Mouse (Mus musculus): ENCODE results near the gene Epop. TPM values are rescaled to one million over a fixed set of nuclear protein-coding genes. Genes with fewer than 3 reads are reported as not detected.

The Epop gene
- polyA plus RNA-seq, 1 experiment from 2014 or later, result 2.8 TPM

DNA sequence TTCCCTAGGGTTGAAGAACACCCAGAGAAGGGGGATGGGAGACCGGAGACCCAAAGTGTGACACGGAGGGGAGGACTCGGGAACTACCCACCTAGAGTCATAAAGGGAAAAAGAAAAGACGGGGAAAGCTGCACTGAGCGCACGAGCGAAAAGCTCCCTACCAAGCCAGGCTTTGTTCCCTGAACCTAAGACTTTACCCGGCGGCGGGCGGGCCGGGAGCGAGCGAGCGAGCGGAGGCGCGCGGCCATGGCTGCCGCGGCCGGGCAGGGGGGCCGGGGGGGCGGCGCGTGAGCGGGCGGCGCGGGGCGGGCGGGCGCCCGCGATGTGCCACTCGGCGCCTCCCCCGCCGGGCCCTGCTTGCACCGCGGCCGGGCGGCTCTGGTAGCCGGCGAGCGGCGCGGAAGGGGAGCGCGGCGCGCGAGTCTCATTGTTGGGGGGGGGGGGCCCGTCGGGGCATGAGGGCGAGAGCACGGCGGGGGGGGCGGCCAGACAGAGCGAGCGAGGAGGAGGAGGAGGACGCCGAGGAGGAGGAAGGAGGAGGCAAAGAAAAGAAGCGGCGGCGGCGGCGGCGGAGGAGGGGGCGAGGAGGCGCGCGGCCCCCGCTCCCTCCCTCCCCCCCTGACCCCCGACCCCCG, 33.5 kb upstream of the Epop start, which contains the start of gene Mllt6:
Gene Mllt6 (plus strand): TSS at position 522 of the 635 bp plus-strand sequence.
- WGBS, result under 1% methylated on average over 45 of the region's 76 CpGs
- peak within 1 kb of the TSS; percentile 88 for H3K9ac ChIP-seq (replicated peaks; ENCODE audit: low read length)
- peaks cover 36% of the 10 kb centered on the region for H3K4me1 ChIP-seq (ENCODE audit: control insufficient read depth, insufficient read depth, low read length)
- no peaks in the 10 kb centered on the region for H3K9me3 ChIP-seq (ENCODE audit: control insufficient read depth, low read length)
- H3K4me3 ChIP-seq (replicated peaks; ENCODE audit: low read depth, low read length), result peak within 1 kb of the TSS; percentile 87
- peaks cover 9% of the 10 kb centered on the region for H3K36me3 ChIP-seq (ENCODE audit: control insufficient read depth, insufficient read depth, low read length)
- DNase-seq, result peak; percentile 95
- ATAC-seq (ENCODE audit: low FRiP score, low TSS enrichment), result peak; percentile 70
- H3K27ac ChIP-seq (replicated peaks; ENCODE audit: low read depth, low read length), result peak within 1 kb of the TSS; percentile 88
- peaks cover 18% of the 10 kb centered on the region for H3K27me3 ChIP-seq (ENCODE audit: control insufficient read depth, insufficient read depth, low read length)
- H3K4me2 ChIP-seq (ENCODE audit: low read length), result peak within 1 kb of the TSS; percentile 79

DNA sequence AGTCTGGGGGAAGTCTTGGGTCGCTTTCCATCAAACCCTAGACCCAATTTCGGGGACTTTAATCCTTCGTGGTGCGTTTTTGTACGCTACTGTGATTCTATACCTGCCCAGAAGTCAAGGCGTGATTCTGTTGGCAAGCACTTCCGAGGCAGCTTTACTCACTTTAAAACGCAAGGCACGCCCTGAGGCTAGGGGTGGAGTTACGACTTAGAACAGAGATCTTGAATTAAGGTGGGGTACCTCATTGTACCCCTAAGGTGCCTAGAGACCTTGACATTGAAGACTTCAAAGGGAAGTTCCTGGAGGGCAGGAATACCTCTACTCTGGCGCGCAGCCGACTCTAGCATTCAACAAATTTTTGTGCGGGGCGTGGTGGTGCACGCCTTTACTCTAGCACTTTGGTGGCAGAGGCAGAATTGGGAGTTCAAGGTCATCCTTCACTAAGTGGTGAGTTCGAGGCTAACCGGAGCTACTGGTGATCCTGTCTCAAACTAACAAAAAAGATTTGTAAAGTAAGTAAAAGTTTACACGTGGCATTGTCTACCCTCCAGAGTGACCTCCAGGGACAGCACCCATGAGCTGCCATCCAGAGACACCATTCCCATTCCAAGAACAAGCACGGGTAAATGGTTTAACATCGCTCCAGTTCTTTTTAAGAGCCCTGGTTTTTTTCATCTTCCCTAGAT, 32.8 kb upstream of the Epop start:
- Histone ChIP-seq H3K27ac (replicated peaks; ENCODE audit: low read depth, low read length) (no peak overlapping the region), H3K4me3 (replicated peaks; ENCODE audit: low read depth, low read length) (peak overlapping the region; percentile 87), H3K36me3 (ENCODE audit: control insufficient read depth, insufficient read depth, low read length) (peaks cover 5% of the 10 kb centered on the region; the same call in 1 of the 2 replicates), H3K27me3 (ENCODE audit: control insufficient read depth, insufficient read depth, low read length) (peaks cover 18% of the 10 kb centered on the region), H3K4me1 (ENCODE audit: control insufficient read depth, insufficient read depth, low read length) (peaks cover 36% of the 10 kb centered on the region), H3K9me3 (ENCODE audit: control insufficient read depth, low read length) (no peaks in the 10 kb centered on the region), H3K9ac (replicated peaks; ENCODE audit: low read length) (peak overlapping the region; percentile 88; the same call in 1 of the 2 replicates), H3K4me2 (ENCODE audit: low read length) (peak overlapping the region; percentile 79)
- DNase-seq (no peak), ATAC-seq (ENCODE audit: low FRiP score, low TSS enrichment) (no peak)
- 1% methylated on average over 21 of the region's 21 CpGs for WGBS

DNA sequence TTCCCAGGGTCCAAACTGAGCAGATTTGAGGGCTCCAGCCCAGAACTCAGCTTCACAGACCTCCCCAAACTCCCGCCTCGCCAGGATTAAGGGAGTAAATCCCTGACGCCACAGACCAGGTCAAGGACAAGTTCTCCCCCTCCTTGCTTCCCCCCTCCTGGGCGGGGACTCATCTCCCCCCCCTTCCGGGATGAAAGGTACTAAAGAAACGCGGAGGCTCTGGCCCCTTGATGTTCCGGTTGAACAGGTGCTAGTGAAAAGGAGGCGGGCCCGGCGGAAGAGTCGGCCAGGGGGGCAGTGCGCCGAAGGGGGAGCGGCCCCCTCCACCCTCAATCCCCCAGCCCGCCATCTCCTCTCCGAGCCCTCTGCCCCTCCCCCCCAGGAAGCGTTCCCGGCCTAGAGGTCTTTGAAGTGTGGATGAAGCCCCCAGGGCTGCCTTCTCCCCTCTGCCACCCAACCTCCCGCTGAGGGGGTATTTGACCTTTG, 32.2 kb upstream of the Epop start:
- peaks cover 18% of the 10 kb centered on the region for H3K27me3 ChIP-seq (ENCODE audit: control insufficient read depth, insufficient read depth, low read length)
- ATAC-seq (ENCODE audit: low FRiP score, low TSS enrichment) (no peak), DNase-seq (no peak)
- H3K27ac ChIP-seq (replicated peaks; ENCODE audit: low read depth, low read length), result no peak overlapping the region
- no peaks in the 10 kb centered on the region for H3K36me3 ChIP-seq (ENCODE audit: control insufficient read depth, insufficient read depth, low read length)
- peak overlapping the region; percentile 87 for H3K4me3 ChIP-seq (replicated peaks; ENCODE audit: low read depth, low read length)
- no peak overlapping the region for H3K9ac ChIP-seq (replicated peaks; ENCODE audit: low read length)
- no peaks in the 10 kb centered on the region for H3K9me3 ChIP-seq (ENCODE audit: control insufficient read depth, low read length)
- H3K4me1 ChIP-seq (ENCODE audit: control insufficient read depth, insufficient read depth, low read length), result peaks cover 36% of the 10 kb centered on the region
- peak overlapping the region; percentile 79 for H3K4me2 ChIP-seq (ENCODE audit: low read length)
- WGBS, result under 1% methylated on average over 18 of the region's 20 CpGs

DNA sequence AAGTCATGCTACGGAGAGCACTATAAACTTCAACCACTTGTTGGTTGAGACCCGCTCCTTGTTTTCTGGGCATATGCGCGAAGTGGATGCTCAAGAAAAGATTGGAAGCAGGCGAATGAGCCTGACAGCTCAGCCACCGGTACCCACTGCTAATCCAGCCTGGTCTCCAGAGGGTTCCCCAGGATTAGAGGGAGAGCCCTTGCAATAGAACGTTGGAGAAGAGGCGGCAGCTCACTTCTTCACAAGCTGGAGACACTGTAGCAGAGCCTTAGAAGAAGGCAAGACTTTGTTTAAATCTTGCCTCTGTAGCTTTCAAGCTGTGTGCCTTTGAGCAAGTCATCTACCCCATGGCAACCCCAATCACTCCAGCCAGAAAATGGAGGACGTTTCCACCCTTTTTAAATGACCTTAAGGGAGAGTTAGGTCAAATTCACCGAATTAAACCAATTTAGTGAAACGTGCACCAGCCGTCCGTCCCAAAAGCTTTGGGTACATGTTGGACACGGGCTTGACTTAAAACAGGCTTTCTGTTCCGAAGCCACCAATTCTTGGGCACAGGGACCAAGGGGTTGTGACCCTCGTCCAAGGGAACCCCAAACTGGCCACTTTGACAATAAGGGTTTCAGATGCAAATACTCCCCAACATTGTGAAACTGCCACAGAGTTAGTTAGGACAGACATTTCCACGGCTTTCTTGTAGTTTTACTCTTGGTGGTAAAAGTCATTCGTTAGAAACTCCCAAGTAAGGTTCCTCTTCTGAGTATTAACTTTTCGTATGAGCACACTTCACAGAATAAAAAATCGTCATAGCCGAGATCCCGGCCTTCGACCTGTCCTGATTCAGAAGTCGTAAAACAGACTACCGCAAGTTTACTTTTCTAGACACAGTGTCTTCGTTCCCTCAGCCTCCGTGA, 31.5 kb upstream of the Epop start:
- ATAC-seq (ENCODE audit: low FRiP score, low TSS enrichment), result no peak
- no peak for DNase-seq
- H3K27ac ChIP-seq (replicated peaks; ENCODE audit: low read depth, low read length), result no peak overlapping the region
- peaks cover 18% of the 10 kb centered on the region for H3K27me3 ChIP-seq (ENCODE audit: control insufficient read depth, insufficient read depth, low read length)
- peak overlapping the region; percentile 73 for H3K9ac ChIP-seq (replicated peaks; ENCODE audit: low read length)
- H3K36me3 ChIP-seq (ENCODE audit: control insufficient read depth, insufficient read depth, low read length), result no peaks in the 10 kb centered on the region
- no peaks in the 10 kb centered on the region for H3K9me3 ChIP-seq (ENCODE audit: control insufficient read depth, low read length)
- peak overlapping the region; percentile 87 for H3K4me3 ChIP-seq (replicated peaks; ENCODE audit: low read depth, low read length)
- peak overlapping the region; percentile 79 for H3K4me2 ChIP-seq (ENCODE audit: low read length)
- peaks cover 36% of the 10 kb centered on the region for H3K4me1 ChIP-seq (ENCODE audit: control insufficient read depth, insufficient read depth, low read length)
- 2% methylated on average over 27 of the region's 27 CpGs for WGBS

DNA sequence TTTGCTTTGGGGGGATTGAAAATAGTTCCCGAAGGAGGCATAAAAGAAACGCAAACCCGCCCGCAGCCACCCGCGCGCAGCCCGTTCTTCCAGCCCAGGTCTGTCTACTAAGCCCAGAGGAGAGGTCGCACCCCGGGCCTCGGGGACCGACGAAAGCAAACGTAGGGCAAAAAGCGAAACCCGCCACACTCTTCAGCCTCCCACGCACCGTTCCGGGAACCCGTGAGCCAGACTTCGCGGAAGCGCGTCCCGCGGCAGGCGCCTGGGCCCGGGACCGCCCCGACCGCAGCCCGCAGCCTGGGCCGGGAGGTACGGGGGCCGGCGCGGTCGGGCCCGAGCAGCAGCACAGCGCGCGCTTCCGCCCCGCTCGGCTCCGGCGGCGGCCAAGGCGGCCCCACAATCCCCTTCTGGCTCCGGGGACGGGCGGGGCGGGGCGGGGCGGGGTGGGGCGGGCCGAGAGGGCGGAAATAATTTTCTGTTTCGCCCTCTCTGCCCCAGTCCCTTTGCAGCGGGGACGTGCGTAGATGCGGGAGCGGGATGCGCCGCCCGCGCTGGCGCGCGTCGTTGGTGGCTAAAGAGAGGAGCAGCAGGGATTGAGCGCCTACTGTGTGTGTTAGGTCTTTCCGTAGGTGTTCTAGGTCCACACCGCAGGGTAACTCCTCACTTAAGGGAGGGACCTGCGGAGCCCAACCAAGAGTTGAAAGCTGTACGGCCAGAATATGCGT, 30.6 kb upstream of the Epop start:
- Histone ChIP-seq H3K9me3 (ENCODE audit: control insufficient read depth, low read length) (no peaks in the 10 kb centered on the region), H3K27ac (replicated peaks; ENCODE audit: low read depth, low read length) (peak overlapping the region; percentile 57; the same call in 1 of the 2 replicates), H3K27me3 (ENCODE audit: control insufficient read depth, insufficient read depth, low read length) (peaks cover 18% of the 10 kb centered on the region), H3K4me2 (ENCODE audit: low read length) (peak overlapping the region; percentile 76), H3K4me1 (ENCODE audit: control insufficient read depth, insufficient read depth, low read length) (peaks cover 32% of the 10 kb centered on the region), H3K4me3 (replicated peaks; ENCODE audit: low read depth, low read length) (peak overlapping the region; percentile 65), H3K36me3 (ENCODE audit: control insufficient read depth, insufficient read depth, low read length) (no peaks in the 10 kb centered on the region), H3K9ac (replicated peaks; ENCODE audit: low read length) (peak overlapping the region; percentile 73)
- ATAC-seq (ENCODE audit: low FRiP score, low TSS enrichment) (peak; percentile 87), DNase-seq (peak; percentile 86)
- under 1% methylated on average over 78 of the region's 78 CpGs for WGBS

DNA sequence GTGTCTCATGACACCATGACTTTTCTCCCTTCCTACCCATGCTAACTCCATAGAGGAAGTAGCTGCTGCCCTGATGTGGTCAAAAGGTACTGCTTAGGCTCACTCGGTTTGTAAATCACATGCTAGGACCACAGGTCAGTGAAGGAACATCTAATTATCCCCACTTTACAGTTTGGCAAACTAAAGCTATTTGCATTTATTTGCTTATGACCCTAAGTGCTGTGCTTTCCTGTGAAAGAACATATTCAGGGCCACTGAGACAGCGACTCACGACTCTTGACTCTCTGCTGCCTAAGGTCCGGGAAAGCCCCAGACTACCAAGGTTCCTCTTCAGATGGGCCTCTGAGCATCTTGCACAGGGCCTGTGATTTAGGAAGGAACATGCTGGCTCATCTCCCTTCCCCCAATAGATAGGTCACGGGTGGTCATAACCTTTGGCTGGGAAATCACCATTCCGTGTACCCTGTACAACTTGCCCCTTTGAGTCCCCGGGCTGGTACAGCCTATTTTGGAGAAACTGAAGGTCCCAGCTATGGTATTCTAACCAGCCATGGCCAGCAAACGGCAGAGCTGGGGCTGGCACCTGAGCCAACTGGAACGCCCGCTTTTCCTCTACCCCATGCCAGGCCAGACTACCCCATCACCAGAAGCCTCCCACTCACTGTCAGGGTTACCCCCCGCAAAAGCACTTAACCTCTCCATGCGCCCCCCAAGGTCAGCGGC, 29.9 kb upstream of the Epop start:
- Histone ChIP-seq H3K9ac (replicated peaks; ENCODE audit: low read length) (peak overlapping the region; percentile 73), H3K27ac (replicated peaks; ENCODE audit: low read depth, low read length) (0 out of 2 replicates have a peak overlapping the region, but pooled peaks have one; percentile 57), H3K27me3 (ENCODE audit: control insufficient read depth, insufficient read depth, low read length) (peaks cover 18% of the 10 kb centered on the region), H3K36me3 (ENCODE audit: control insufficient read depth, insufficient read depth, low read length) (no peaks in the 10 kb centered on the region), H3K4me1 (ENCODE audit: control insufficient read depth, insufficient read depth, low read length) (peaks cover 26% of the 10 kb centered on the region), H3K4me3 (replicated peaks; ENCODE audit: low read depth, low read length) (peak overlapping the region; percentile 65), H3K9me3 (ENCODE audit: control insufficient read depth, low read length) (no peaks in the 10 kb centered on the region), H3K4me2 (ENCODE audit: low read length) (peak overlapping the region; percentile 76)
- DNase-seq, result no peak
- 0 out of 2 replicates have a peak, but pooled peaks have one; percentile 8 for ATAC-seq (ENCODE audit: low FRiP score, low TSS enrichment)
- 11% methylated on average over 13 of the region's 13 CpGs for WGBS

DNA sequence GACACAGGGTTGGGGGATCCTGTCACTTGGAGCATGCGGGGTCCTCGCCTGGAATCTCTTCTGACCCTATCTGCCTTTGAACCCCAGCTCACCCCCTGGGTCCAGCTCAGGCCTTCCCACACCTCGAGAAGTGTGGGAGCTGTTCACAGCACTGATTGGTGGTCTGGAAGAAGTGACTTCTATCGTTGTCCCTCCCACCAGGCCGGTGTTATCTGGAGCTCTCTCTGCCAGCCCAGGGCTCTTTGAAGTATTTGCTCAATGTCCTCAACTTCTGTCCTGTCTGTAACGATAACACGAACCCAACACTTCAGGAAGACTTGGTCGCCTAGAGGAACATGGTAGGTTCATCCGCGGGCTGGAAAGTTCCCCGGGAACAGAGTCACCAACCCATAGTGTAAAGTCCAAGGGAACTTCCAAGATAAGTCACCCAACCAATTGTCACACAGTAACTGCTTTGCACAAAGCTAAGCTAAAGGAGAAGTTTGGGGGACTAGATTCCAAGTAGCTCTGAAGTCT, 29.3 kb upstream of the Epop start:
- Histone ChIP-seq H3K4me1 (ENCODE audit: control insufficient read depth, insufficient read depth, low read length) (peaks cover 26% of the 10 kb centered on the region), H3K27me3 (ENCODE audit: control insufficient read depth, insufficient read depth, low read length) (peaks cover 18% of the 10 kb centered on the region), H3K9ac (replicated peaks; ENCODE audit: low read length) (no peak overlapping the region), H3K36me3 (ENCODE audit: control insufficient read depth, insufficient read depth, low read length) (no peaks in the 10 kb centered on the region), H3K9me3 (ENCODE audit: control insufficient read depth, low read length) (no peaks in the 10 kb centered on the region), H3K4me3 (replicated peaks; ENCODE audit: low read depth, low read length) (no peak overlapping the region), H3K27ac (replicated peaks; ENCODE audit: low read depth, low read length) (no peak overlapping the region), H3K4me2 (ENCODE audit: low read length) (0 out of 2 replicates have a peak overlapping the region, but pooled peaks have one; percentile 76)
- DNase-seq (no peak), ATAC-seq (ENCODE audit: low FRiP score, low TSS enrichment) (no peak)
- WGBS, result 73% methylated on average over 11 of the region's 11 CpGs

All from midbrain, embryonic 14.5 days (tissue).